Mouse (Mus musculus) forebrain, postnatal 0 days (tissue): ENCODE results near the gene Gpha2. TPM values are rescaled to one million over a fixed set of nuclear protein-coding genes. Genes with fewer than 3 reads are reported as not detected.
A peak's percentile ranks its signal among the peaks of the same experiment; 100 is the strongest.

Experiments used
- ATAC-seq: fragments of 200-750 bp; cut with Nextera tagmentation; 2 replicates; pipeline ENCODE4 v1.8.0; 2017; ENCODE audit warnings: mild to moderate bottlenecking, moderate library complexity
- DNase-seq: peaks from one replicate; pipeline ENCODE4 v3.0.0-alpha.2; 2015
- H3K27ac ChIP-seq: fragments of 300-500 bp; sonication (generic); 2 replicates; pipeline ENCODE4 v1.5.1; 2014; ENCODE audit warnings: low read depth, mild to moderate bottlenecking, antibody characterized with exemption, low read length, moderate library complexity, mixed read lengths
- H3K27me3 ChIP-seq: fragments of 300-500 bp; sonication (generic); 2 replicates; pipeline ENCODE4 v1.6.1; 2014; ENCODE audit warnings: mild to moderate bottlenecking, low read length, mixed read lengths; ENCODE audit not compliant: insufficient read depth
- H3K36me3 ChIP-seq: fragments of 300-500 bp; sonication (generic); 2 replicates; pipeline ENCODE4 v1.6.1; 2014; ENCODE audit warnings: mild to moderate bottlenecking, moderate library complexity; ENCODE audit not compliant: insufficient read depth
- H3K4me1 ChIP-seq: fragments of 300-500 bp; sonication (generic); 2 replicates; pipeline ENCODE4 v1.6.1; 2014; ENCODE audit warnings: antibody characterized with exemption; ENCODE audit not compliant: insufficient read depth
- H3K4me2 ChIP-seq: fragments of 300-500 bp; sonication (generic); 2 replicates; pipeline ENCODE4 v1.6.1; 2014; ENCODE audit warnings: low read depth, mild to moderate bottlenecking, moderate library complexity
- H3K4me3 ChIP-seq: fragments of 300-500 bp; sonication (generic); 2 replicates; pipeline ENCODE4 v1.5.1; 2014; ENCODE audit warnings: low read depth, low read length, mixed read lengths
- H3K9ac ChIP-seq: fragments of 300-500 bp; sonication (generic); 2 replicates; pipeline ENCODE4 v1.6.1; 2014; ENCODE audit warnings: mild to moderate bottlenecking
- H3K9me3 ChIP-seq: fragments of 300-500 bp; sonication (generic); 2 replicates; pipeline ENCODE4 v1.6.1; 2016; ENCODE audit warnings: low read length
- CTCF ChIP-seq: sonication (generic); IDR thresholded peaks from 2 replicates; pipeline ENCODE4 v1.5.1; 2016; ENCODE audit warnings: antibody characterized with exemption, control low read depth, low read depth
- WGBS: fragments of 180-500 bp; shearing (Covaris S2); extraction: QIAGEN DNeasy Blood & Tissue Kit; methylation state at CpG from one replicate; pipeline ENCODE4 v1.1.7; 2014; 5-methylcytosine and 5-hydroxymethylcytosine counted together
- polyA plus RNA-seq: library from polyadenylated mRNA; unstranded; fragments of >200 nt; fragmentation: Nextera tagmentation; extraction: Ambion mirVana; gene quantifications from 2 replicates; pipeline ENCODE4 v1.2.1, GENCODE M21; 2015
- total RNA-seq: library from RNA; depleted of rRNA; stranded (reverse); fragments of >200 nt; gene quantifications from 2 replicates; pipeline ENCODE4 v1.2.3, GENCODE M21; 2014

The Gpha2 gene
- total and polyA plus RNA-seq, 2 experiments from 2014 or later, result not detected

DNA sequence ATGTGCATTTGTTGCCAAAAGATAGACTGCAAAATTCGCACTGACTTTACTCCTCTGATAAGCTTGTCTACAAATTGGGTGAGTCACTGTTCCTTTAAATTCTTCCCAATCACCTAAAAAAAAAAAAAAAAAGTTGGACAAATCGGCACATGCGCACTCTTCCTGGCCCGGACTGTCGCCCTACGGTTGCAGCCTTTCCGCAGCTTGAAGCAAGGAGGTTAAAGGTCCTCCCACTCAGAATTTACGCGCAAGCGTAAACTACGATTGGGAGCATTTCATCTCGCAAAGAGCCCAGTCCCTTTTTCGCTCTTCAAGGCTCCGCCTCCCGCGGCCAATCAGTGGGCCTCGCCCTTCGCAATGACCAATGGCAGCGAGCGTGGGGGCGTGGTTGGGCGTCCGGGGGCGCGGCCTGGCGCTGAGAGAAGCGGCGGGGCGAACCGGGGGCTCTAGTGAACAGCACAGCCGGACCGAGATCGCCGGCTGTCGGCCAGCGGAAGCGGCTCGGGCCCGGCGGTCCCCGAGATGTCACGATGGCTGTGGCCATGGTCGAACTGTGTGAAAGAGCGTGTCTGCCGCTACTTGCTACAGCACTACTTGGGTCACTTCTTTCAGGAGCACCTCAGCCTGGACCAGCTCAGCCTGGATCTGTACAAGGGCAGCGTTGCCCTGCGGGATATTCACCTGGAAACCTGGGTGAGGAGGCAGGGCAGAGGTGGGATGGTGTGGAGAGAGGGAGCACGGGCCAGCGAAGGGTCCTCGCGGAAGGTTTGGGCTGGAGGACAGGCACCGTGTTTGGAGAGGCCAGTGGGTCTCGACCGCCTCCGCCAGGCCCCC is 15.3 kb downstream of the Gpha2 start, which contains the start of gene Atg2a:
Gene Atg2a (plus strand): TSS at position 395 of the 834 bp plus-strand sequence.
- Histone ChIP-seq H3K4me2 (peak within 1 kb of the TSS; percentile 91), H3K4me1 (peaks cover 7% of the 10 kb centered on the region), H3K36me3 (peaks cover 19% of the 10 kb centered on the region), H3K4me3 (peak within 1 kb of the TSS; percentile 95), H3K27me3 (no peaks in the 10 kb centered on the region), H3K27ac (peak within 1 kb of the TSS; percentile 66; the same call in 1 of the 2 replicates), H3K9ac (peak within 1 kb of the TSS; percentile 81), H3K9me3 (no peaks in the 10 kb centered on the region)
- peak; percentile 96 for ATAC-seq
- WGBS, result under 1% methylated on average over 55 of the region's 55 CpGs
- TF ChIP-seq CTCF, result peak; percentile 29
- peak; percentile 98 for DNase-seq

DNA sequence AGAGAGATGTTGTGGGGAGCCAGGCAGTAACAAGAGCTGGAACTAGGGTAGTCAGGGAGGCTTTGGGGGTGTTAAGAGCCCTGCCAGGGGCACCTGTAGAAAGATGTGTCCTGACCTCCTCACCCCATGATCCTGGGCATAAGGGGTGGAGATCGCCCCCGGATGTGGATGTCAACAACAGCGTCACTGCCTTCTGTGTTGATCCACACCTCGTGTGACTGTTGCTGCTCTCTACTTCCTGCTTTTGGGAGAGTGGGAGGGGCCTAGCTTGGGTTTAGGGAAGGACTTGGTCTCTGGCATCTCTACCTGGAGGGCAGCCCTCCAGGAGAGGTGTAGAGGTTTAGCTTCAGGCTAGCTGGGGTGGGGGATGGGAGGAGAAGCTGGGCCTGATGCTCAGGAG is 16.1 kb downstream of the Gpha2 start:
- H3K9me3 ChIP-seq, result no peaks in the 10 kb centered on the region
- H3K9ac ChIP-seq, result peak overlapping the region; percentile 81
- ATAC-seq (no peak), DNase-seq (peak; percentile 11)
- H3K4me2 ChIP-seq, result peak overlapping the region; percentile 91
- 4% methylated on average over 4 of the region's 4 CpGs for WGBS
- H3K27me3 ChIP-seq, result no peaks in the 10 kb centered on the region
- H3K36me3 ChIP-seq, result peaks cover 27% of the 10 kb centered on the region
- H3K4me3 ChIP-seq, result peak overlapping the region; percentile 95
- peaks cover 6% of the 10 kb centered on the region; the same call in 1 of the 2 replicates for H3K4me1 ChIP-seq
- TF ChIP-seq CTCF, result no peak
- no peak overlapping the region for H3K27ac ChIP-seq

DNA sequence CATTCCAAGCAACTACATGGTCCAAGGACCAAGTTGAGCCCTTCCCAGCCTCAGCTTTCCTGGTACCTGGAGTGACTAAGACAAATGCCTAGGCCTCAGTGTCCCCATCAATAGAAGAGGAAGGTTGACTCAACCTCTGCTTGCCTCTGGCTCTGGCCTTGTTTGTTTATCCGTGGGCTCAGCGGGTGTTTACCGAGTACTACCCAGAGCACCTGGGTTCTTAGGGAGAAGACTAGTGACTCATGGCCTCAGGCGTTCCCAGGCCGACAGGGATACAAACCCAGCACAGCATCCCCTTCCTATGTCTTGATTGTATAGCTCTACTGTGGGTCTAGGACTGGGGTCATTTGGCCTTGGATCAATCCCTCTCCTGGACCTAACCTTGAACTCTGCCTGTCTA is 17.0 kb downstream of the Gpha2 start:
- Histone ChIP-seq H3K36me3 (peaks cover 36% of the 10 kb centered on the region), H3K27me3 (no peaks in the 10 kb centered on the region), H3K9me3 (no peaks in the 10 kb centered on the region), H3K4me1 (peaks cover 6% of the 10 kb centered on the region; the same call in 1 of the 2 replicates), H3K27ac (no peak overlapping the region), H3K9ac (0 out of 2 replicates have a peak overlapping the region, but pooled peaks have one; percentile 10), H3K4me2 (no peak overlapping the region), H3K4me3 (no peak overlapping the region)
- ATAC-seq, result no peak
- DNase-seq, result no peak
- WGBS, result 87% methylated on average over 5 of the region's 5 CpGs
- TF ChIP-seq CTCF, result no peak

DNA sequence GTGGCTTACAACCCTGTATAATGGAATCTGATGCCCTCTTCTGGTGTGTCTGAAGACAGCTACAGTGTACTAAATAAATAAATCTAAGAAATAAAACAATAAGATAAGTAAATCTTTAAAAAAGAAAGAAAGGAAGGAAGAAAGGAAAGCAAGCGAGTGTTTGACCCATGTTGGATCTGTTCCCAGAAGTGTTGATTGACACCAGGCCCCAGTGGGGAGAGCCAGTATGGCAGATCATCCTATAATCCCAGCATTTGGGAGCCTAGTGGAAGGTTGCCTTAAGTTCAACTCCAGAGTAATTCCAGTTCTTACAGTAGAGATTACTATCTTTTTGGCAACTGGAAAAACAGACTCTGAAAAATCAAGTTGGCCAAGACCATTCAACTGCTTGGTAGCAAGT is 19.6 kb downstream of the Gpha2 start:
- no peak for TF ChIP-seq CTCF
- ATAC-seq, result no peak
- no peak overlapping the region for H3K9ac ChIP-seq
- no peak overlapping the region for H3K27ac ChIP-seq
- peaks cover 49% of the 10 kb centered on the region for H3K36me3 ChIP-seq
- H3K27me3 ChIP-seq, result no peaks in the 10 kb centered on the region
- 51% methylated on average over 1 of the region's 1 CpGs for WGBS
- H3K4me2 ChIP-seq, result no peak overlapping the region
- no peak for DNase-seq
- H3K9me3 ChIP-seq, result no peaks in the 10 kb centered on the region
- H3K4me3 ChIP-seq, result no peak overlapping the region
- H3K4me1 ChIP-seq, result peaks cover 6% of the 10 kb centered on the region; the same call in 1 of the 2 replicates

DNA sequence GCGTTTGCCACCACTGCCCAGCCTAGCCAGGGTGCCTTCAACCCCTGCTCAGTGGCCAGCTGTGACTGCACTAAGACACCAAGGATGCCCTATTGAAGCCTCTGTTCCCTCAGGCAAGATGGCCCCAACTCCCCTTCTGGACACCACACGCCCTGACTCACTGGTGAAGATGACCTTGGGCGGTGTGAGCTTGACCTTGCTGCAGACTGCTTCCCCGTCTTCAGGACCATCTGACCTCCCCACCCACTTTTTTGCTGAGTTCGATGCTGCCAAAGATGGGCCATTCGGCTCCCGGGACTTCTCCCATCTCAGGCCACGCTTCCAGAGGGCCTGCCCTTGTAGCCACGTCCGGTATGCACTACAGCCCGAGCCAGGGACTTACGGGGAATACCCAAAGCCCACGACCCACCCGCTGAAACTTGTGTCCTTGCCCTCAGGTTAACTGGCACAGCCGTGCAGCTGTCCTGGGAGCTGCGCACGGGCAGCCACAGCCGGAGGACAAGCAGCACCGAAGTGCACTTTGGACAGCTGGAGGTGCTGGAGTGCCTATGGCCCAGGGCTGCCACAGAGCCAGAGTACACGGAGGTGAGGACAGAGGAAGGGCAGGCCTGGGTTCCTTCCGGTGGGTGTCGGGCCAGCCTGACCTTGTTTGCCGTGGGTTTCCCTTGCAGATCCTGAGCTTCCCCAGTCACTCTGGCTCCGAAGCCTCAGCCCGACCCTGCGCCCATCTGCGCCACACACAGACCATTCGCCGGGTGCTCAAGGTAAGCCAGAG is 21.5 kb downstream of the Gpha2 start:
- Histone ChIP-seq H3K9me3 (no peaks in the 10 kb centered on the region), H3K4me2 (no peak overlapping the region), H3K4me1 (0 out of 2 replicates have a peak, but pooled peaks cover under 1% of the 10 kb centered on the region), H3K27ac (no peak overlapping the region), H3K9ac (no peak overlapping the region), H3K27me3 (no peaks in the 10 kb centered on the region), H3K4me3 (no peak overlapping the region), H3K36me3 (peaks cover 66% of the 10 kb centered on the region)
- TF ChIP-seq CTCF, result no peak
- 94% methylated on average over 29 of the region's 29 CpGs for WGBS
- DNase-seq (no peak), ATAC-seq (no peak)

DNA sequence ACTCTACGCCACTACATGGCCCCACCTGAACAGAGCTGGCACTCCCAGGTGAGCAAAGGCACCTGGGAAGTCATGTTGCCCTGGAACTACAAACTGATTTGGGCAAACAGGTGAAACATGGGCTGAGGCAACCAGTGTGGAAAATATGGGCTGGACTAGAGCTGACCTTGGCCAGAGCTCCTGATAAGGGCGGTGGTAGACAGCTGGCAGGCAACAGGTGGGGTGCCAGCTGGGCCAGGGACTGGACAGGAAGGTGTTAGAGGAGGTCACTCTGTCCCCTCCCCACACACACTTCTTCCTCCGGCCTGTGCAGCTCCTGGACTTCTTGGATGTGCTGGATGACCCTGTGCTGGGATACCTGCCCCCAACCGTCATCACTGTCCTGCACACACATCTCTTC is 26.8 kb downstream of the Gpha2 start:
- Histone ChIP-seq H3K27ac (no peak overlapping the region), H3K9me3 (no peaks in the 10 kb centered on the region), H3K4me1 (no peaks in the 10 kb centered on the region), H3K4me2 (no peak overlapping the region), H3K9ac (no peak overlapping the region), H3K4me3 (no peak overlapping the region), H3K27me3 (no peaks in the 10 kb centered on the region), H3K36me3 (peaks cover 82% of the 10 kb centered on the region)
- ATAC-seq (no peak), DNase-seq (no peak)
- no peak for TF ChIP-seq CTCF
- WGBS, result 97% methylated on average over 4 of the region's 4 CpGs

DNA sequence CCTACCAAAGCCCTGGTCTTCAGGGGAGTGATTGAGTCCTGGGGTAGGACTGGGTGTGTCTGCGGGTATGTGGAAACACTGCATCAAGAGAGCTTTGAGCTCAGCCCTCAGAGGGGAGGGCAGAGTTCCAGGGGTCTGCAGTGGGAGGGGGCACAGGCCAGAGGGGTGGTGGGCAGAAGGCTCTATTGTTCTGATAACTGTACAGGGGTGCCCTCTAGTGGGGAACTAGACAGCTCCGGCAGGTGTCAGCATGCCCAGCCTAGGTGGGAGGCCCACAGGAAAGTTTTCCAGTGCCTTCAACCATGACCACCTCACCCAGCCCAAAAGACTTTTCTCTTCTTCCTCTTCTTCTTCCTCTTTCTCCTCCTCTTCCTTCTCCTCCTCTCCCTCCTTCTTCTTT is 34.2 kb downstream of the Gpha2 start:
- DNase-seq (peak; percentile 38), ATAC-seq (no peak)
- TF ChIP-seq CTCF, result peak; percentile 36; the same call in 1 of the 2 replicates
- WGBS, result 73% methylated on average over 2 of the region's 2 CpGs
- H3K4me2 ChIP-seq, result no peak overlapping the region
- H3K4me3 ChIP-seq, result no peak overlapping the region
- no peak overlapping the region for H3K9ac ChIP-seq
- H3K4me1 ChIP-seq, result no peaks in the 10 kb centered on the region
- H3K9me3 ChIP-seq, result no peaks in the 10 kb centered on the region
- H3K27me3 ChIP-seq, result no peaks in the 10 kb centered on the region
- no peak overlapping the region for H3K27ac ChIP-seq
- H3K36me3 ChIP-seq, result peaks cover 63% of the 10 kb centered on the region
